Mouse (Mus musculus) heart, embryonic 14.5 days (tissue): ENCODE results near the gene Basp1. TPM values are rescaled to one million over a fixed set of nuclear protein-coding genes. Genes with fewer than 3 reads are reported as not detected.
"Not testable (repeated sequence)": the region's sequence is repeated elsewhere in the genome, so short reads cannot be mapped to it uniquely, and the experiment has no call there.

Experiments
- ATAC-seq: fragments of 200-750 bp; cut with Nextera tagmentation; 2 replicates; pipeline ENCODE4 v1.8.0; 2017; ENCODE audit warnings: low read depth, moderate TSS enrichment; ENCODE audit not compliant: insufficient number of reproducible peaks, insufficient read depth, low FRiP score
- H3K27ac ChIP-seq, 2 experiments: fragments of 200-500 bp in 1 of 2; fragments of 300-500 bp in 1 of 2; sonication (generic) in 1 of 2; replicated peaks in 1 of 2; 2 replicates each; pipeline ENCODE4 v1.5.1; 2012 to 2014; ENCODE audit warnings: low read depth in 2 of 2, low read length in 2 of 2, control low read depth in 1 of 2, mild to moderate bottlenecking in 1 of 2, mixed read lengths in 1 of 2; ENCODE audit not compliant: control insufficient read depth in 1 of 2, insufficient read depth in 1 of 2
- H3K27me3 ChIP-seq: fragments of 300-500 bp; sonication (generic); 2 replicates; pipeline ENCODE4 v1.6.1; 2014; ENCODE audit warnings: mild to moderate bottlenecking, low read length, control low read depth; ENCODE audit not compliant: control insufficient read depth, insufficient read depth
- H3K36me3 ChIP-seq: fragments of 300-500 bp; sonication (generic); 2 replicates; pipeline ENCODE4 v1.6.1; 2014; ENCODE audit warnings: mild to moderate bottlenecking, control low read depth, low read length, mixed read lengths; ENCODE audit not compliant: control insufficient read depth, insufficient read depth
- H3K4me1 ChIP-seq, 2 experiments: fragments of 200-500 bp in 1 of 2; fragments of 300-500 bp in 1 of 2; sonication (generic) in 1 of 2; 2 replicates each; pipeline ENCODE4 v1.6.1; 2012 to 2014; ENCODE audit warnings: low read length in 2 of 2, control low read depth in 1 of 2, mixed read lengths in 1 of 2; ENCODE audit not compliant: control insufficient read depth in 2 of 2, insufficient read depth in 2 of 2
- H3K4me2 ChIP-seq: fragments of 300-500 bp; sonication (generic); 2 replicates; pipeline ENCODE4 v1.6.1; 2014; ENCODE audit warnings: mild to moderate bottlenecking, low read length
- H3K4me3 ChIP-seq, 2 experiments: fragments of 200-500 bp in 1 of 2; fragments of 300-500 bp in 1 of 2; sonication (generic) in 1 of 2; 2 replicates each; pipeline ENCODE4 v1.5.1; 2012 to 2014; ENCODE audit warnings: low read length in 2 of 2, mild to moderate bottlenecking in 2 of 2, control low read depth in 1 of 2, low read depth in 1 of 2, moderate library complexity in 1 of 2; ENCODE audit not compliant: control insufficient read depth in 1 of 2, insufficient read depth in 1 of 2
- H3K9ac ChIP-seq: fragments of 300-500 bp; sonication (generic); 2 replicates; pipeline ENCODE4 v1.6.1; 2014; ENCODE audit warnings: mild to moderate bottlenecking, low read length
- H3K9me3 ChIP-seq: fragments of 300-500 bp; sonication (generic); 2 replicates; pipeline ENCODE4 v1.6.1; 2016; ENCODE audit warnings: low read length, control low read depth; ENCODE audit not compliant: control insufficient read depth
- WGBS: fragments of 180-500 bp; shearing (Covaris S2); extraction: QIAGEN DNeasy Blood & Tissue Kit; methylation state at CpG from one replicate; pipeline ENCODE4 v1.1.7; 2014; 5-methylcytosine and 5-hydroxymethylcytosine counted together
- polyA plus RNA-seq: library from polyadenylated mRNA; unstranded; fragments of >200 nt; fragmentation: Nextera tagmentation; extraction: Ambion mirVana; gene quantifications from 2 replicates; pipeline ENCODE4 v1.2.1, GENCODE M21; 2014

Basp1 gene
- polyA plus RNA-seq, result 6.5 and 9.4 TPM in 2 replicates

- Histone ChIP-seq H3K4me2 (peak within 1 kb of the TSS; percentile 87), H3K27me3 (no peaks in the 10 kb centered on the region), H3K9ac (peak within 1 kb of the TSS; percentile 71), H3K4me3 (peak within 1 kb of the TSS; percentile 50 to 53), H3K27ac (0 out of 4 replicates have a peak within 1 kb of the TSS, but pooled peaks of 1 of the 2 experiments have one; percentile 44), H3K9me3 (no peaks in the 10 kb centered on the region), H3K36me3 (no peaks in the 10 kb centered on the region), H3K4me1 (peaks cover 3 to 7% of the 10 kb centered on the region in 2 experiments; a peak in 3 of 4 replicates)
- peak; percentile 40; the same call in 1 of the 2 replicates for ATAC-seq
- WGBS, result under 1% methylated on average over 40 of the region's 60 CpGs
Observed at GRCm38 (mm10) chr15:25413378-25413901, at the start of gene Basp1. Gene Basp1, minus strand, starts transcription at chr15:25413764.

- H3K36me3 ChIP-seq, H3K27me3 ChIP-seq, ATAC-seq, H3K4me3 ChIP-seq, H3K9me3 ChIP-seq, H3K4me2 ChIP-seq, H3K9ac ChIP-seq, H3K4me1 ChIP-seq, H3K27ac ChIP-seq: not testable (repeated sequence)
Observed at GRCm38 (mm10) chr15:25463076-25463475, 49.5 kb upstream of the Basp1 start.

GRCm38 (mm10) chr15:25462056-25462762, 48.6 kb upstream of the Basp1 start:
- ATAC-seq, result no peak
- Histone ChIP-seq H3K4me2 (no peak overlapping the region), H3K9ac (no peak overlapping the region), H3K9me3 (no peaks in the 10 kb centered on the region), H3K27me3 (no peaks in the 10 kb centered on the region), H3K4me1 (peaks cover 3 to 7% of the 10 kb centered on the region in 2 experiments; a peak in 2 of 4 replicates), H3K4me3 (no peak overlapping the region), H3K36me3 (no peaks in the 10 kb centered on the region), H3K27ac (no peak overlapping the region)
- WGBS, result 82% methylated on average over 6 of the region's 6 CpGs

- 26% methylated on average over 7 of the region's 7 CpGs for WGBS
- H3K27ac ChIP-seq, result no peak overlapping the region
- H3K36me3 ChIP-seq, result no peaks in the 10 kb centered on the region
- H3K27me3 ChIP-seq, result no peaks in the 10 kb centered on the region
- no peak overlapping the region for H3K4me3 ChIP-seq
- no peak overlapping the region for H3K9ac ChIP-seq
- H3K4me1 ChIP-seq, result peaks cover 3 to 7% of the 10 kb centered on the region in 2 experiments; a peak in 2 of 4 replicates
- H3K9me3 ChIP-seq, result no peaks in the 10 kb centered on the region
- ATAC-seq, result no peak
- H3K4me2 ChIP-seq, result no peak overlapping the region
Observed at GRCm38 (mm10) chr15:25459901-25460300, 46.3 kb upstream of the Basp1 start.

GRCm38 (mm10) chr15:25457421-25457820, 43.9 kb upstream of the Basp1 start:
- H3K36me3 ChIP-seq, result no peaks in the 10 kb centered on the region
- H3K9ac ChIP-seq, result no peak overlapping the region
- 53% methylated on average over 2 of the region's 2 CpGs for WGBS
- no peak overlapping the region for H3K4me3 ChIP-seq
- no peak for ATAC-seq
- no peaks in the 10 kb centered on the region for H3K9me3 ChIP-seq
- H3K4me2 ChIP-seq, result no peak overlapping the region
- peaks cover 3 to 7% of the 10 kb centered on the region in 2 experiments; a peak in 2 of 4 replicates for H3K4me1 ChIP-seq
- H3K27ac ChIP-seq, result no peak overlapping the region
- H3K27me3 ChIP-seq, result no peaks in the 10 kb centered on the region

- no peaks in the 10 kb centered on the region for H3K36me3 ChIP-seq
- no peak overlapping the region for H3K4me3 ChIP-seq
- H3K4me2 ChIP-seq, result no peak overlapping the region
- H3K9ac ChIP-seq, result no peak overlapping the region
- H3K27me3 ChIP-seq, result no peaks in the 10 kb centered on the region
- WGBS, result 76% methylated on average over 3 of the region's 3 CpGs
- no peaks in the 10 kb centered on the region for H3K9me3 ChIP-seq
- no peak for ATAC-seq
- H3K27ac ChIP-seq, result no peak overlapping the region
- no peaks in the 10 kb centered on the region for H3K4me1 ChIP-seq
Observed at GRCm38 (mm10) chr15:25453538-25453937, 40.0 kb upstream of the Basp1 start.

- 29% methylated on average over 1 of the region's 1 CpGs for WGBS
- 0 out of 2 replicates have a peak, but pooled peaks cover 4% of the 10 kb centered on the region for H3K27me3 ChIP-seq
- no peak for ATAC-seq
- H3K4me3 ChIP-seq, result no peak overlapping the region
- H3K27ac ChIP-seq, result no peak overlapping the region
- no peaks in the 10 kb centered on the region for H3K36me3 ChIP-seq
- H3K4me1 ChIP-seq, result peaks cover 3 to 5% of the 10 kb centered on the region in 2 experiments; a peak in 2 of 4 replicates
- no peak overlapping the region for H3K4me2 ChIP-seq
- no peaks in the 10 kb centered on the region for H3K9me3 ChIP-seq
- no peak overlapping the region for H3K9ac ChIP-seq
Observed at GRCm38 (mm10) chr15:25449348-25449747, 35.8 kb upstream of the Basp1 start.
